Mouse (Mus musculus): Measurements from ENCODE around the gene Sdr39u1.

DNA sequence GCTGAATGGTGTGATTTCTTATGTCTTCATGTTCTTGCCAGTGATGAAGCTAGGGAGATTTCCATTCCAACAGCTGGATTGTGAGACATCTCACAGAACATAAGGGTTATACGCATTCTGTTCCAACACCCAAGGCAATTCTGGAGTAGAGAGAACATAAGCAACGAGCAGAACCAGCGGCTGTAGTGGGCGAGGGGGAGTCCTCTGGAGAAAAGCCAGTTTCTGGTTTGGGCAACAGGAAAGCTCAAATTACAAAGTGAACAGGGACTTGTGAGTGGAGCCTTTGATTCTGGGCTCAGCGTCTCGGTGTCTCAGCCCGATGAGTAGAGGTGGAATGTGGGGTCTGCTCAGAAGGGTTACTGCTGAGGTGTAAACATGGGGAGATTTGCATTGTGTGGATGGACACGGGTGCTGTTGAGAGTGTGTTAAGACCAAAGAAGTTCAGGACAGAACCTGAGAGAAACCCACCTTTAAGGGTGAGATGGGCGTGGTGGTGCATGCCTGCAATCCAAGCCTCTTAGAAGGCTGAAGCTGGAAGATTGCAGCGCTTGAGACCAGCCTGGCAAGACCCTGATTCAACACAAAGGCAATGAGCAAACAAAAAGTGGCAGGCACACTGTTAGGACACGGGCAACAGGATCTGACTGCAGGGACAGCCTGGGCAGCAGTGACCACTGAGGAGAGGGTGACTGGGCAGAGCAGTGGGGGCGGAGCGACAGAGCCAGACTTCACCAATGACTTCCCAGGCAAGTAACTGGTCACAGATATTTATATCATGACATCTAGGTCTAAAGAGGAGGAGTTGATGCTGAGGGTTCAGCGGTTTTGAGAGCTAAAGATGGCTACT is 22.4 kb downstream of the Sdr39u1 start:
- TF ChIP-seq POLR2A (IDR thresholded peaks at IDR 0.05; ENCODE audit: insufficient read depth, low read length) (no peak), CTCF (IDR thresholded peaks at IDR 0.05; ENCODE audit: low read depth, low read length) (no peak), EP300 (IDR thresholded peaks at IDR 0.05; ENCODE audit: insufficient read depth, low read depth, low read length) (no peak)
